Mouse (Mus musculus) neural tube, embryonic 12.5 days (tissue): ENCODE results near the gene Ippk. TPM values are rescaled to one million over a fixed set of nuclear protein-coding genes. Genes with fewer than 3 reads are reported as not detected.

Experiments used
- ATAC-seq: fragments of 200-750 bp; cut with Nextera tagmentation; 2 replicates; pipeline ENCODE4 v1.8.0; 2017; ENCODE audit warnings: low read depth, mild to moderate bottlenecking, moderate TSS enrichment, moderate library complexity; ENCODE audit not compliant: low FRiP score
- H3K27ac ChIP-seq: fragments of 300-500 bp; sonication (generic); 2 replicates; pipeline ENCODE4 v1.5.1; 2016
- H3K27me3 ChIP-seq: fragments of 300-500 bp; sonication (generic); replicated peaks from 2 replicates; pipeline ENCODE4 v1.6.1; 2016; ENCODE audit warnings: mild to moderate bottlenecking
- H3K36me3 ChIP-seq: fragments of 300-500 bp; sonication (generic); 2 replicates; pipeline ENCODE4 v1.6.1; 2016; ENCODE audit warnings: mild to moderate bottlenecking
- H3K4me1 ChIP-seq: fragments of 300-500 bp; sonication (generic); 2 replicates; pipeline ENCODE4 v1.6.1; 2016
- H3K4me2 ChIP-seq: fragments of 300-500 bp; sonication (generic); replicated peaks from 2 replicates; pipeline ENCODE4 v1.6.1; 2016; ENCODE audit warnings: mild to moderate bottlenecking
- H3K4me3 ChIP-seq: fragments of 300-500 bp; sonication (generic); 2 replicates; pipeline ENCODE4 v1.5.1; 2016
- H3K9ac ChIP-seq: fragments of 300-500 bp; sonication (generic); 2 replicates; pipeline ENCODE4 v1.6.1; 2016; ENCODE audit warnings: mild to moderate bottlenecking
- H3K9me3 ChIP-seq: fragments of 300-500 bp; sonication (generic); 2 replicates; pipeline ENCODE4 v1.6.1; 2016; ENCODE audit warnings: mild to moderate bottlenecking
- WGBS: fragments of 180-500 bp; shearing (Covaris S2); methylation state at CpG from one replicate; pipeline ENCODE4 v1.1.7; 2016; 5-methylcytosine and 5-hydroxymethylcytosine counted together
- polyA plus RNA-seq: library from polyadenylated mRNA; unstranded; fragments of >200 nt; fragmentation: Nextera tagmentation; extraction: Ambion mirVana; gene quantifications from 2 replicates; pipeline ENCODE4 v1.2.1, GENCODE M21; 2016

Gene Ippk
- polyA plus RNA-seq, 1 experiment from 2014 or later: 16.3 TPM

- 88% methylated on average over 4 of the region's 4 CpGs for WGBS
- no peak overlapping the region for H3K9ac ChIP-seq
- peaks cover 2% of the 10 kb centered on the region for H3K36me3 ChIP-seq
- no peak overlapping the region for H3K4me2 ChIP-seq
- H3K27me3 ChIP-seq: no peaks in the 10 kb centered on the region
- no peak overlapping the region for H3K27ac ChIP-seq
- H3K9me3 ChIP-seq: no peaks in the 10 kb centered on the region
- ATAC-seq: no peak
- H3K4me3 ChIP-seq: no peak overlapping the region
- no peaks in the 10 kb centered on the region for H3K4me1 ChIP-seq
Measured at GRCm38 (mm10) chr13:49470319-49470718, 49.3 kb downstream of the Ippk start.

- no peaks in the 10 kb centered on the region for H3K27me3 ChIP-seq
- 79% methylated on average over 4 of the region's 4 CpGs for WGBS
- no peak overlapping the region for H3K4me2 ChIP-seq
- no peaks in the 10 kb centered on the region for H3K36me3 ChIP-seq
- H3K9ac ChIP-seq: no peak overlapping the region
- ATAC-seq: no peak
- H3K4me1 ChIP-seq: no peaks in the 10 kb centered on the region
- no peaks in the 10 kb centered on the region for H3K9me3 ChIP-seq
- H3K4me3 ChIP-seq: no peak overlapping the region
- H3K27ac ChIP-seq: no peak overlapping the region
Measured at GRCm38 (mm10) chr13:49470806-49471205, 49.8 kb downstream of the Ippk start.

GRCm38 (mm10) chr13:49471981-49472675 is 51.1 kb downstream of the Ippk start:
- no peak overlapping the region for H3K27ac ChIP-seq
- H3K36me3 ChIP-seq: no peaks in the 10 kb centered on the region
- ATAC-seq: no peak
- 52% methylated on average over 4 of the region's 4 CpGs for WGBS
- no peaks in the 10 kb centered on the region for H3K27me3 ChIP-seq
- H3K4me1 ChIP-seq: no peaks in the 10 kb centered on the region
- no peak overlapping the region for H3K4me3 ChIP-seq
- no peaks in the 10 kb centered on the region for H3K9me3 ChIP-seq
- H3K9ac ChIP-seq: no peak overlapping the region
- H3K4me2 ChIP-seq: no peak overlapping the region

GRCm38 (mm10) chr13:49472676-49473005 is 51.6 kb downstream of the Ippk start:
- ATAC-seq: no peak
- Histone ChIP-seq H3K36me3 (no peaks in the 10 kb centered on the region), H3K9ac (no peak overlapping the region), H3K4me2 (no peak overlapping the region), H3K27me3 (no peaks in the 10 kb centered on the region), H3K9me3 (no peaks in the 10 kb centered on the region), H3K4me1 (no peaks in the 10 kb centered on the region), H3K4me3 (no peak overlapping the region), H3K27ac (no peak overlapping the region)
- 98% methylated on average over 6 of the region's 6 CpGs for WGBS

- H3K4me3 ChIP-seq: no peak overlapping the region
- no peak overlapping the region for H3K27ac ChIP-seq
- no peak overlapping the region for H3K9ac ChIP-seq
- no peak for ATAC-seq
- 85% methylated on average over 3 of the region's 3 CpGs for WGBS
- H3K27me3 ChIP-seq: no peaks in the 10 kb centered on the region
- H3K36me3 ChIP-seq: no peaks in the 10 kb centered on the region
- no peaks in the 10 kb centered on the region for H3K9me3 ChIP-seq
- H3K4me2 ChIP-seq: no peak overlapping the region
- no peaks in the 10 kb centered on the region for H3K4me1 ChIP-seq
Measured at GRCm38 (mm10) chr13:49477887-49478286, 56.8 kb downstream of the Ippk start.

GRCm38 (mm10) chr13:49478851-49479374 is 57.9 kb downstream of the Ippk start:
- Histone ChIP-seq H3K9me3 (no peaks in the 10 kb centered on the region), H3K27ac (no peak overlapping the region), H3K4me2 (no peak overlapping the region), H3K4me3 (no peak overlapping the region), H3K27me3 (no peaks in the 10 kb centered on the region), H3K4me1 (no peaks in the 10 kb centered on the region), H3K9ac (no peak overlapping the region), H3K36me3 (no peaks in the 10 kb centered on the region)
- ATAC-seq: no peak
- WGBS: 90% methylated on average over 6 of the region's 6 CpGs

GRCm38 (mm10) chr13:49479399-49479798 is 58.4 kb downstream of the Ippk start:
- H3K9me3 ChIP-seq: no peaks in the 10 kb centered on the region
- no peaks in the 10 kb centered on the region for H3K36me3 ChIP-seq
- no peaks in the 10 kb centered on the region for H3K4me1 ChIP-seq
- no peak overlapping the region for H3K4me2 ChIP-seq
- H3K9ac ChIP-seq: no peak overlapping the region
- H3K4me3 ChIP-seq: no peak overlapping the region
- no peak for ATAC-seq
- no peak overlapping the region for H3K27ac ChIP-seq
- no peaks in the 10 kb centered on the region for H3K27me3 ChIP-seq
- 83% methylated on average over 4 of the region's 4 CpGs for WGBS

GRCm38 (mm10) chr13:49480057-49480456 is 59.0 kb downstream of the Ippk start:
- H3K9me3 ChIP-seq: no peaks in the 10 kb centered on the region

GRCm38 (mm10) chr13:49480551-49480950 is 59.5 kb downstream of the Ippk start:
- Histone ChIP-seq H3K4me2 (no peak overlapping the region), H3K9ac (no peak overlapping the region), H3K9me3 (no peaks in the 10 kb centered on the region), H3K4me3 (no peak overlapping the region), H3K4me1 (no peaks in the 10 kb centered on the region), H3K27me3 (no peaks in the 10 kb centered on the region), H3K27ac (no peak overlapping the region), H3K36me3 (no peaks in the 10 kb centered on the region)
- no peak for ATAC-seq
- WGBS: 69% methylated on average over 5 of the region's 5 CpGs

More at GRCm38 (mm10) chr13:49480057-49480456, 59.0 kb downstream of the Ippk start:
- no peak overlapping the region for H3K4me2 ChIP-seq
- H3K9ac ChIP-seq: no peak overlapping the region
- H3K4me3 ChIP-seq: no peak overlapping the region
- H3K27me3 ChIP-seq: no peaks in the 10 kb centered on the region
- H3K27ac ChIP-seq: no peak overlapping the region
- WGBS: 80% methylated on average over 2 of the region's 2 CpGs
- no peaks in the 10 kb centered on the region for H3K4me1 ChIP-seq
- H3K36me3 ChIP-seq: no peaks in the 10 kb centered on the region
- ATAC-seq: no peak

GRCm38 (mm10) chr13:49485388-49485787 is 64.3 kb downstream of the Ippk start:
- Histone ChIP-seq H3K4me1 (no peaks in the 10 kb centered on the region), H3K4me2 (no peak overlapping the region), H3K9ac (no peak overlapping the region), H3K27me3 (no peaks in the 10 kb centered on the region), H3K27ac (no peak overlapping the region), H3K36me3 (no peaks in the 10 kb centered on the region), H3K4me3 (no peak overlapping the region), H3K9me3 (no peaks in the 10 kb centered on the region)
- 85% methylated on average over 5 of the region's 5 CpGs for WGBS
- ATAC-seq: no peak

- H3K9ac ChIP-seq: no peak within 1 kb of the TSS
- no peak within 1 kb of the TSS for H3K4me2 ChIP-seq
- H3K4me3 ChIP-seq: no peak within 1 kb of the TSS
- H3K27me3 ChIP-seq: no peaks in the 10 kb centered on the region
- no peaks in the 10 kb centered on the region for H3K4me1 ChIP-seq
- no peaks in the 10 kb centered on the region for H3K9me3 ChIP-seq
- no peak within 1 kb of the TSS for H3K27ac ChIP-seq
- no peak for ATAC-seq
- 82% methylated on average over 6 of the region's 6 CpGs for WGBS
- H3K36me3 ChIP-seq: no peaks in the 10 kb centered on the region
Measured at GRCm38 (mm10) chr13:49492376-49493368, 71.6 kb downstream of the Ippk start, which contains the start of gene Tes3-ps. Gene Tes3-ps, plus strand, starts transcription at chr13:49493318.

- no peak within 1 kb of the TSS for H3K4me2 ChIP-seq
- H3K4me1 ChIP-seq: no peaks in the 10 kb centered on the region
- no peak within 1 kb of the TSS for H3K9ac ChIP-seq
- no peak within 1 kb of the TSS for H3K4me3 ChIP-seq
- no peaks in the 10 kb centered on the region for H3K36me3 ChIP-seq
- 62% methylated on average over 4 of the region's 4 CpGs for WGBS
- ATAC-seq: no peak
- no peaks in the 10 kb centered on the region for H3K9me3 ChIP-seq
- H3K27me3 ChIP-seq: no peaks in the 10 kb centered on the region
- no peak within 1 kb of the TSS for H3K27ac ChIP-seq
Measured at GRCm38 (mm10) chr13:49504510-49504909, 83.5 kb downstream of the Ippk start, which contains the start of gene Ecm2. Gene Ecm2, plus strand, starts transcription at chr13:49504810.
